Mouse (Mus musculus): ENCODE results near the gene Mrtfb. TPM values are rescaled to one million over a fixed set of nuclear protein-coding genes. Genes with fewer than 3 reads are reported as not detected.

The Mrtfb gene
- polyA plus RNA-seq, 1 experiment from 2014 or later: 13.5 TPM

DNA sequence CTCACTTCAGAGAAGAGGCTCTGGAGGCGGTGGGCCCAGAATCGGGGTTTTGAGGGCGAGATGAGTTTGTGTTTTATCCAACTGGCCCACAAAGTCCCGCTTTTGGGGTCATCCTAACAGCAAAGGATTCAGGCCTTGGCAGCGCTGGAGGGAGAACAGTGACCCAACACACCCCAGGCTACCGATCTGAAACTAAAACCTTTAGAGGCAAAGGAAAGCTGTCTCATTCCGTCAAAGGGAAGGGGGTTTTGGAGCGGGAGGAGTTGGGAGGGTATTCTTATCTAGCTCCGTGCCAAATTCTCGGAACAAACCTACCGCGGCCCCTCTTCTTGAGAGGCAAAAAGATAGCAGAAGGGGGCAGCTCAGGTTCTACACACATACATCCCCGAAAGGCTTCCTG lies 193.2 kb downstream of the Mrtfb start:
- 14% methylated on average over 13 of the region's 13 CpGs for WGBS
- Histone ChIP-seq H3K9ac (replicated peaks; ENCODE audit: low read depth, low read length) (no peak overlapping the region), H3K27me3 (ENCODE audit: control insufficient read depth, insufficient read depth, low read length) (peaks cover 14% of the 10 kb centered on the region), H3K9me3 (ENCODE audit: control insufficient read depth, low read length) (no peaks in the 10 kb centered on the region), H3K36me3 (ENCODE audit: control insufficient read depth, insufficient read depth, low read length) (no peaks in the 10 kb centered on the region), H3K27ac (ENCODE audit: low read depth, low read length) (no peak overlapping the region), H3K4me1 (ENCODE audit: control insufficient read depth, insufficient read depth, low read length) (0 out of 2 replicates have a peak, but pooled peaks cover 3% of the 10 kb centered on the region), H3K4me2 (ENCODE audit: low read depth, low read length) (peak overlapping the region; percentile 98; the same call in 1 of the 2 replicates), H3K4me3 (ENCODE audit: low read depth, low read length) (no peak overlapping the region)
- no peak for ATAC-seq (ENCODE audit: low read depth)

DNA sequence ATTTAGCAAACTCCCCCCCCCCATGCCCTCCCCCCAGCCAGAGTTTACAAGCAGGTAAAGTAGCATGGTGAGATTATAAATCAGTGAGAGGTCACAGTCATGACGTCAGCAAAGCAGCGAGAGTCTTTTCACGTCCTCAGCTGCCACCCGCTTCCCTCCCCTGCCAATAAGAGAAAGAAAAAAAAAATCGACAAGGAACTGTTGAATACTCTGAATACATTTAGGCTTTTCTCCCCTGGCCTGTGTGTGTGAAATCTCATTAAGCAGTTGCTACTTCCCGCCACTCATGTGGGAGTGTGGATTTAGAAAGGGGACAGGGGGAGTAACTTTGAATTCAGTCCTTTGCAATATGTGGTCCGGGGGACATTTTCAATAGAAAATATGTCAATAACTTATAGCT lies 194.6 kb downstream of the Mrtfb start:
- Histone ChIP-seq H3K27ac (ENCODE audit: low read depth, low read length) (no peak overlapping the region), H3K36me3 (ENCODE audit: control insufficient read depth, insufficient read depth, low read length) (no peaks in the 10 kb centered on the region), H3K4me1 (ENCODE audit: control insufficient read depth, insufficient read depth, low read length) (0 out of 2 replicates have a peak, but pooled peaks cover 3% of the 10 kb centered on the region), H3K27me3 (ENCODE audit: control insufficient read depth, insufficient read depth, low read length) (peaks cover 12% of the 10 kb centered on the region), H3K9ac (replicated peaks; ENCODE audit: low read depth, low read length) (no peak overlapping the region), H3K9me3 (ENCODE audit: control insufficient read depth, low read length) (no peaks in the 10 kb centered on the region), H3K4me2 (ENCODE audit: low read depth, low read length) (no peak overlapping the region), H3K4me3 (ENCODE audit: low read depth, low read length) (no peak overlapping the region)
- no peak for ATAC-seq (ENCODE audit: low read depth)
- 22% methylated on average over 7 of the region's 7 CpGs for WGBS

DNA sequence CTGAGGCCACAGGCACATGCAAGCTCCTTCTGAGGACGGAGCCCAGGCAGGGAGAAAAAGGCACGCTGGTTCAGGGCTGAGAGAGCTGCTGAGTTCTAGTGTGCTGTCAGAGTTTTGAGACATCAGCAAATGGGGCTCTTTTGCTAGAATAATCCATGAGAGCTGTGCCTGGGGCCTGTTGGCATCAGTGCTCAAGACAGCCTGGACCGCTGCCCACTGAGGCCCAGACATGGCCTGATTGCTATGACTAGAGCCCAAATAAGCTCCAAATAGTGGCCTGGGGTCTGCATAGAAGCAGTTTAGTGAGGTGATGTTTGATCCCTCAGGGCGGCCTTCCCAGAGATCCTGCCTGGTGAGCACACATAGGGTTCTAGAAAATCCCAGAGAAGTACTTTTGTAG lies 195.7 kb downstream of the Mrtfb start:
- H3K27ac ChIP-seq (ENCODE audit: low read depth, low read length): no peak overlapping the region
- peaks cover 10% of the 10 kb centered on the region for H3K27me3 ChIP-seq (ENCODE audit: control insufficient read depth, insufficient read depth, low read length)
- no peak for ATAC-seq (ENCODE audit: low read depth)
- 0 out of 2 replicates have a peak, but pooled peaks cover 3% of the 10 kb centered on the region for H3K4me1 ChIP-seq (ENCODE audit: control insufficient read depth, insufficient read depth, low read length)
- no peak overlapping the region for H3K9ac ChIP-seq (replicated peaks; ENCODE audit: low read depth, low read length)
- no peak overlapping the region for H3K4me3 ChIP-seq (ENCODE audit: low read depth, low read length)
- H3K4me2 ChIP-seq (ENCODE audit: low read depth, low read length): no peak overlapping the region
- no peaks in the 10 kb centered on the region for H3K36me3 ChIP-seq (ENCODE audit: control insufficient read depth, insufficient read depth, low read length)
- WGBS: 93% methylated on average over 4 of the region's 4 CpGs
- H3K9me3 ChIP-seq (ENCODE audit: control insufficient read depth, low read length): no peaks in the 10 kb centered on the region

DNA sequence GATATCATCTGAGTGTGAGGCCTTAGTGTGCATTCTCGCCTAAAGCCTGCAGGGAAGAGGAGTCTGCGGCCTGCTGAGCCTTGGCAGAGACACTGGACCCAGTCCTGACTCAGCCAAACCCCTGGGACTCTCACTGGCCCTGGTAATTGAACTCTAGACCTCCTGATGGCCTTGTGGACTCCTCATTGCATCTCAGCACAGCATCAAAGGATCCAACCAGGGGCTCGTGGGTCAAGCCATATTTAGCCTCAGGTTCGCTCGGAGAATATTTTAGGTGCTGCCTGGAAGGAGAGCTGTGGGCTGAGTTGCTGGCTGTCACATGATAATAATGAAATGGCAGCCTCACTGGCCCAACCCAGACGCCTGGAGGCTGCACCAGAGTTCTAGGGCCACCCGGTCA lies 196.4 kb downstream of the Mrtfb start:
- Histone ChIP-seq H3K4me1 (ENCODE audit: control insufficient read depth, insufficient read depth, low read length) (0 out of 2 replicates have a peak, but pooled peaks cover 3% of the 10 kb centered on the region), H3K36me3 (ENCODE audit: control insufficient read depth, insufficient read depth, low read length) (no peaks in the 10 kb centered on the region), H3K9me3 (ENCODE audit: control insufficient read depth, low read length) (no peaks in the 10 kb centered on the region), H3K4me2 (ENCODE audit: low read depth, low read length) (no peak overlapping the region), H3K9ac (replicated peaks; ENCODE audit: low read depth, low read length) (no peak overlapping the region), H3K27ac (ENCODE audit: low read depth, low read length) (no peak overlapping the region), H3K27me3 (ENCODE audit: control insufficient read depth, insufficient read depth, low read length) (peaks cover 10% of the 10 kb centered on the region), H3K4me3 (ENCODE audit: low read depth, low read length) (no peak overlapping the region)
- no peak for ATAC-seq (ENCODE audit: low read depth)
- WGBS: 80% methylated on average over 7 of the region's 7 CpGs

DNA sequence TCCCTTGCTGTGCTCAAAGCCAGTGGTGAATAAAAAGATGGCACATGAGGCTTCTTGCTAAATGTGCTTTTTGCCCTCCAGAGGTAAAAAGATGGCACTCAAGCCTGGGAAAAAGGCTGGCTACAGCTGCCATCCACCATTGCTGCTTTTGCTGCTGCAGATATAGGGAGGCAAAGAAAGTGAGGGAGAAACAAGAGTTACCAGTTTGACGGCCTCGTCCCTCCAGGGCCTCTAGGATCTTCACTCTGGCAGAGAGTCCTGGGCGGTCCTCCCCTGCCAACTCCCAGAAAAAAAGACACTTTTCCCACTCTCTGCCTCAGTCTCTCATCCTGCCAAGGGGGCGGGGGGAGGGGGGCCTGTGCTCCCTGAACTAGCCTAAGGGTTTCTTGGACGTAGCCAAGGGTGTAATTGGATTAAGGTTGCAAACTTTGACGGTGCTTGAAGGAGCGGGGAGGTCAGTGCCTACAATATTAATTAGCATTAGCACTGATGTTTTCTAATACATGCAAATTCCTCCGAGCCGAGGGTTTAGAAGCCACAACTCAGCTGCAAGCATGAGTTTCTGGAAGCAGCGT lies 197.8 kb downstream of the Mrtfb start:
- no peak for ATAC-seq (ENCODE audit: low read depth)
- Histone ChIP-seq H3K27ac (ENCODE audit: low read depth, low read length) (no peak overlapping the region), H3K9me3 (ENCODE audit: control insufficient read depth, low read length) (no peaks in the 10 kb centered on the region), H3K4me2 (ENCODE audit: low read depth, low read length) (no peak overlapping the region), H3K4me3 (ENCODE audit: low read depth, low read length) (no peak overlapping the region), H3K4me1 (ENCODE audit: control insufficient read depth, insufficient read depth, low read length) (0 out of 2 replicates have a peak, but pooled peaks cover 2% of the 10 kb centered on the region), H3K9ac (replicated peaks; ENCODE audit: low read depth, low read length) (no peak overlapping the region), H3K36me3 (ENCODE audit: control insufficient read depth, insufficient read depth, low read length) (no peaks in the 10 kb centered on the region), H3K27me3 (ENCODE audit: control insufficient read depth, insufficient read depth, low read length) (peaks cover 10% of the 10 kb centered on the region)
- WGBS: 45% methylated on average over 10 of the region's 10 CpGs

DNA sequence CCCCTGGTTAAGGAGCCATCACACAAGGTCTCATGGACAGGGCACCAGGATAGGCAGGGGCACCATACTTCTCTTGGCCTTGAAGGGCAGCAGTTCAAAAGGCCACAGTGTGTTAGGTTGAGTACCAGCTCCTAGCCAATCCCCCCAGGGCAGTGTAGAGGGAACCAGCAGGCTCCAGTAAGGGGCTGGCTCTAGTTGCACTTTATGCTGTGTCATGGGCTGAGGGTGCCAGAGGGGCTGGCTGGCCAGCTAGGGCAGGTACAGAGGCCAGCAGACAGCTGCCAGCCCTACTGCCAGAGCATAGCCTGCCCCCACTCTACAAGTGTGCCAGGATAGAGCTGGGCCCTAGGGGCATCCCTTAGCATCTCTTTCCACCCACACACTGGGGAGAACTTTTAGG lies 199.3 kb downstream of the Mrtfb start:
- no peaks in the 10 kb centered on the region for H3K27me3 ChIP-seq (ENCODE audit: control insufficient read depth, insufficient read depth, low read length)
- no peaks in the 10 kb centered on the region for H3K9me3 ChIP-seq (ENCODE audit: control insufficient read depth, low read length)
- no peak for ATAC-seq (ENCODE audit: low read depth)
- no peak overlapping the region for H3K4me3 ChIP-seq (ENCODE audit: low read depth, low read length)
- no peak overlapping the region for H3K9ac ChIP-seq (replicated peaks; ENCODE audit: low read depth, low read length)
- H3K4me1 ChIP-seq (ENCODE audit: control insufficient read depth, insufficient read depth, low read length): no peaks in the 10 kb centered on the region
- no peak overlapping the region for H3K27ac ChIP-seq (ENCODE audit: low read depth, low read length)
- H3K36me3 ChIP-seq (ENCODE audit: control insufficient read depth, insufficient read depth, low read length): no peaks in the 10 kb centered on the region
- H3K4me2 ChIP-seq (ENCODE audit: low read depth, low read length): no peak overlapping the region

DNA sequence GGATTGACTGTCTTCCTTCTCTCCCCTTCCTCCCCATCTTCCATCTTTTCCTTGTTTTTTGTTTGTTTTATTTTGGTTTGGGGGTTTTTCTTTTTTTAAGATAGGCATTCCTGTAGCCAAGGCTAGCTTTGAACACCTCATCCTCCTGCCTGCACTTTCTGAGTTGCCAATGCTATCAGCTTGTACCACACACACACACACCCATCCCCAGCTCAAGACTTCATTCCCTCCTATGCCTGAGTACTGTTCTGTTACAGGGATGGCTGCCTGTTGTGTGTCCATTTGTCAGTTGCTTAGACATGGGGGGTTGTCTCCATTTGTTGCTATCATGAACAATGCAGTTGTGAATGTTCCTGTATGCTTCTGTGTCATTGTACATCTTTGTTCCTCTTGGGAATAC lies 202.3 kb downstream of the Mrtfb start:
- Histone ChIP-seq H3K36me3 (ENCODE audit: control insufficient read depth, insufficient read depth, low read length) (no peaks in the 10 kb centered on the region), H3K4me3 (ENCODE audit: low read depth, low read length) (no peak overlapping the region), H3K27ac (ENCODE audit: low read depth, low read length) (no peak overlapping the region), H3K27me3 (ENCODE audit: control insufficient read depth, insufficient read depth, low read length) (no peaks in the 10 kb centered on the region), H3K4me1 (ENCODE audit: control insufficient read depth, insufficient read depth, low read length) (no peaks in the 10 kb centered on the region), H3K9ac (replicated peaks; ENCODE audit: low read depth, low read length) (no peak overlapping the region), H3K4me2 (ENCODE audit: low read depth, low read length) (no peak overlapping the region), H3K9me3 (ENCODE audit: control insufficient read depth, low read length) (no peaks in the 10 kb centered on the region)
- ATAC-seq (ENCODE audit: low read depth): no peak

DNA sequence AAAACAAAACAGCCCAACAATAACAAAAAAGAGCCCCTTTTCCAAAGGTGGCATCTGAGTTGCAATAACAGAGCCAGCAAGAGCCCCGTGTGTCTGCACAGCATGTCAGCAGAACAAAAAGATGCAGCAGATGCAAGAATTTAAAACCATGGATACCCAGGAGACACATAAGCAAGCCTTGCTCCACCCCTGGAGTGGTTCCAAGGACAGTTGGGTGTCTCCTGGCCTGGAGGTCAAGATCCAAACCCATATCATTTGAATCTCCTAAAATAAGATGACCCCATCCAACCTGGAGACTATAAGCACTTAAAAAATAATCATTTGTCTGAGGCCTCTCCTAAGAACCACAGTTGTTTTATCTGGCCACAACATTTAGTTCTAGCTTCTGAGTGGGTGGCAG lies 203.8 kb downstream of the Mrtfb start:
- no peak overlapping the region for H3K9ac ChIP-seq (replicated peaks; ENCODE audit: low read depth, low read length)
- no peaks in the 10 kb centered on the region for H3K36me3 ChIP-seq (ENCODE audit: control insufficient read depth, insufficient read depth, low read length)
- ATAC-seq (ENCODE audit: low read depth): no peak
- H3K4me1 ChIP-seq (ENCODE audit: control insufficient read depth, insufficient read depth, low read length): no peaks in the 10 kb centered on the region
- no peak overlapping the region for H3K4me3 ChIP-seq (ENCODE audit: low read depth, low read length)
- no peak overlapping the region for H3K4me2 ChIP-seq (ENCODE audit: low read depth, low read length)
- no peaks in the 10 kb centered on the region for H3K9me3 ChIP-seq (ENCODE audit: control insufficient read depth, low read length)
- H3K27me3 ChIP-seq (ENCODE audit: control insufficient read depth, insufficient read depth, low read length): no peaks in the 10 kb centered on the region
- WGBS: 33% methylated on average over 1 of the region's 1 CpGs
- no peak overlapping the region for H3K27ac ChIP-seq (ENCODE audit: low read depth, low read length)

DNA sequence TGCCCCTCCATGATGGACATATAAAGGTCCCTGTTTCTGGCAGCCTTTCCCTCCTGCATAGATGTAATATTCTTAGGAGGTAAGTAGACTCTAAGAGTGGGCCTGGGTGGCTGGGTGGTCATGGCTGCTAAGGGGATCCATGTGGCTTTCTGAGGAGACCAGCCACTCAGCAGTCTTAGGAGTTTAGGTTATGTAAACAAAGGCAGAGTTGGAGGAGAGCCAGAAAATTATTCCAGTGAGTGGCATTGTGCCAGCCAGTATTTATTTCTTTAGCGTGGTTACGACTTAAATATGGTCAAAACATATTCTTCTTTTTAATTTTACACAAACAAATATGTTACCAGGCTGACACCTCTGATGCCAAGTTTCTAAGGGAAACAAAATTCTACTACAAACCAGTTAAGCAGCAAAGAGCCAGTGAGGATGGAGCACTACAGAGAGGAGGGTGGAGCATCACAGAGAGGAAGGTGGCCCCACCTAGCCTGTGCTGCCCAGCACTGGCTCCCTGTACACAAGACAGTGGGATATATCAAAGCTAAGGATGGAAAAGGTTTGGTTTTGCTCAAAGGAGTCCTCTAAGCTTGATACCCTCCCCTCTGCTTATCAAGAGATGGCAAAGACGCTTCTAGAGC lies 204.6 kb downstream of the Mrtfb start:
- Histone ChIP-seq H3K27me3 (ENCODE audit: control insufficient read depth, insufficient read depth, low read length) (no peaks in the 10 kb centered on the region), H3K27ac (ENCODE audit: low read depth, low read length) (no peak overlapping the region), H3K4me1 (ENCODE audit: control insufficient read depth, insufficient read depth, low read length) (no peaks in the 10 kb centered on the region), H3K4me3 (ENCODE audit: low read depth, low read length) (no peak overlapping the region), H3K9me3 (ENCODE audit: control insufficient read depth, low read length) (no peaks in the 10 kb centered on the region), H3K9ac (replicated peaks; ENCODE audit: low read depth, low read length) (no peak overlapping the region), H3K4me2 (ENCODE audit: low read depth, low read length) (no peak overlapping the region), H3K36me3 (ENCODE audit: control insufficient read depth, insufficient read depth, low read length) (no peaks in the 10 kb centered on the region)
- WGBS: 73% methylated on average over 3 of the region's 3 CpGs
- ATAC-seq (ENCODE audit: low read depth): no peak

All from neural tube, embryonic 14.5 days (tissue).